Mouse (Mus musculus): ENCODE measurements around the gene Ipcef1.
"Not testable (repeated sequence)": the region's sequence is repeated elsewhere in the genome, so short reads cannot be mapped to it uniquely, and the experiment has no call there.

Gene Ipcef1

GRCm38 (mm10) chr10:6885460-6885859 is 166.8 kb downstream of the Ipcef1 start:
- DNase-seq = no peak

- not testable (repeated sequence) for DNase-seq
These were observed 170.2 kb downstream of the Ipcef1 start for GRCm38 (mm10) chr10:6882041-6882440.

GRCm38 (mm10) chr10:6878276-6878881 is 173.9 kb downstream of the Ipcef1 start:
- DNase-seq = no peak

GRCm38 (mm10) chr10:6873917-6874316 is 178.4 kb downstream of the Ipcef1 start:
- no peak for DNase-seq

GRCm38 (mm10) chr10:6871418-6872072 is 180.7 kb downstream of the Ipcef1 start:
- no peak for DNase-seq

- DNase-seq = no peak
These were observed 196.5 kb downstream of the Ipcef1 start for GRCm38 (mm10) chr10:6855812-6856211.

- DNase-seq = no peak
These were observed 203.4 kb downstream of the Ipcef1 start for GRCm38 (mm10) chr10:6848834-6849233.

GRCm38 (mm10) chr10:6848162-6848754 is 204.0 kb downstream of the Ipcef1 start:
- DNase-seq = no peak

GRCm38 (mm10) chr10:6846283-6846682 is 206.0 kb downstream of the Ipcef1 start:
- DNase-seq = no peak

GRCm38 (mm10) chr10:6842225-6842624 is 210.1 kb downstream of the Ipcef1 start:
- DNase-seq = no peak

All from spleen, adult 18-20 months (tissue).